Mouse (Mus musculus): ENCODE results near the gene Cabp2. TPM values are rescaled to one million over a fixed set of nuclear protein-coding genes. Genes with fewer than 3 reads are reported as not detected.

The Cabp2 gene
- polyA plus RNA-seq, 1 experiment from 2014 or later: not detected

- no peak overlapping the region for H3K27ac ChIP-seq (ENCODE audit: low read length)
- no peak overlapping the region for H3K4me2 ChIP-seq (ENCODE audit: low read length)
- H3K9ac ChIP-seq (replicated peaks; ENCODE audit: low read depth, low read length): no peak overlapping the region
- 80% methylated on average over 5 of the region's 5 CpGs for WGBS
- no peak overlapping the region for H3K4me3 ChIP-seq (replicated peaks; ENCODE audit: low read length)
- H3K36me3 ChIP-seq (ENCODE audit: control insufficient read depth, insufficient read depth): peaks cover 16% of the 10 kb centered on the region
- H3K4me1 ChIP-seq (replicated peaks; ENCODE audit: control insufficient read depth, insufficient read depth, low read length): no peaks in the 10 kb centered on the region; the same call in 1 of the 2 replicates
- H3K27me3 ChIP-seq (replicated peaks; ENCODE audit: control insufficient read depth, insufficient read depth, low read length): no peaks in the 10 kb centered on the region
- H3K9me3 ChIP-seq (ENCODE audit: control insufficient read depth, low read length): no peaks in the 10 kb centered on the region
- no peak for ATAC-seq
Measured at GRCm38 (mm10) chr19:4113806-4114230, 32.4 kb downstream of the Cabp2 start.

GRCm38 (mm10) chr19:4114551-4114950, 33.2 kb downstream of the Cabp2 start:
- ATAC-seq: no peak
- peaks cover 16% of the 10 kb centered on the region for H3K36me3 ChIP-seq (ENCODE audit: control insufficient read depth, insufficient read depth)
- H3K9me3 ChIP-seq (ENCODE audit: control insufficient read depth, low read length): no peaks in the 10 kb centered on the region
- H3K4me1 ChIP-seq (replicated peaks; ENCODE audit: control insufficient read depth, insufficient read depth, low read length): no peaks in the 10 kb centered on the region; the same call in 1 of the 2 replicates
- no peak overlapping the region for H3K4me3 ChIP-seq (replicated peaks; ENCODE audit: low read length)
- 94% methylated on average over 10 of the region's 10 CpGs for WGBS
- no peak overlapping the region for H3K27ac ChIP-seq (ENCODE audit: low read length)
- H3K9ac ChIP-seq (replicated peaks; ENCODE audit: low read depth, low read length): no peak overlapping the region
- H3K4me2 ChIP-seq (ENCODE audit: low read length): no peak overlapping the region
- no peaks in the 10 kb centered on the region for H3K27me3 ChIP-seq (replicated peaks; ENCODE audit: control insufficient read depth, insufficient read depth, low read length)

- Histone ChIP-seq H3K36me3 (ENCODE audit: control insufficient read depth, insufficient read depth) (peaks cover 16% of the 10 kb centered on the region), H3K4me2 (ENCODE audit: low read length) (no peak overlapping the region), H3K9ac (replicated peaks; ENCODE audit: low read depth, low read length) (no peak overlapping the region), H3K4me3 (replicated peaks; ENCODE audit: low read length) (no peak overlapping the region), H3K27ac (ENCODE audit: low read length) (no peak overlapping the region), H3K4me1 (replicated peaks; ENCODE audit: control insufficient read depth, insufficient read depth, low read length) (no peaks in the 10 kb centered on the region; the same call in 1 of the 2 replicates), H3K9me3 (ENCODE audit: control insufficient read depth, low read length) (no peaks in the 10 kb centered on the region), H3K27me3 (replicated peaks; ENCODE audit: control insufficient read depth, insufficient read depth, low read length) (no peaks in the 10 kb centered on the region)
- 92% methylated on average over 10 of the region's 10 CpGs for WGBS
- no peak for ATAC-seq
Measured at GRCm38 (mm10) chr19:4115144-4115543, 33.8 kb downstream of the Cabp2 start.

- H3K27me3 ChIP-seq (replicated peaks; ENCODE audit: control insufficient read depth, insufficient read depth, low read length): no peaks in the 10 kb centered on the region
- no peak overlapping the region for H3K27ac ChIP-seq (ENCODE audit: low read length)
- peaks cover 16% of the 10 kb centered on the region for H3K36me3 ChIP-seq (ENCODE audit: control insufficient read depth, insufficient read depth)
- peaks cover 5% of the 10 kb centered on the region; the same call in 1 of the 2 replicates for H3K4me1 ChIP-seq (replicated peaks; ENCODE audit: control insufficient read depth, insufficient read depth, low read length)
- WGBS: 84% methylated on average over 11 of the region's 11 CpGs
- H3K4me2 ChIP-seq (ENCODE audit: low read length): no peak overlapping the region
- H3K4me3 ChIP-seq (replicated peaks; ENCODE audit: low read length): no peak overlapping the region
- no peaks in the 10 kb centered on the region for H3K9me3 ChIP-seq (ENCODE audit: control insufficient read depth, low read length)
- no peak for ATAC-seq
- no peak overlapping the region for H3K9ac ChIP-seq (replicated peaks; ENCODE audit: low read depth, low read length)
Measured at GRCm38 (mm10) chr19:4115816-4116215, 34.4 kb downstream of the Cabp2 start.

GRCm38 (mm10) chr19:4117006-4117405, 35.6 kb downstream of the Cabp2 start:
- Histone ChIP-seq H3K9ac (replicated peaks; ENCODE audit: low read depth, low read length) (no peak overlapping the region), H3K27me3 (replicated peaks; ENCODE audit: control insufficient read depth, insufficient read depth, low read length) (no peaks in the 10 kb centered on the region), H3K9me3 (ENCODE audit: control insufficient read depth, low read length) (no peaks in the 10 kb centered on the region), H3K27ac (ENCODE audit: low read length) (no peak overlapping the region), H3K4me1 (replicated peaks; ENCODE audit: control insufficient read depth, insufficient read depth, low read length) (peaks cover 5% of the 10 kb centered on the region; the same call in 1 of the 2 replicates), H3K4me2 (ENCODE audit: low read length) (no peak overlapping the region), H3K36me3 (ENCODE audit: control insufficient read depth, insufficient read depth) (peaks cover 16% of the 10 kb centered on the region), H3K4me3 (replicated peaks; ENCODE audit: low read length) (no peak overlapping the region)
- ATAC-seq: no peak
- WGBS: 96% methylated on average over 7 of the region's 7 CpGs

- ATAC-seq: no peak
- WGBS: 93% methylated on average over 2 of the region's 2 CpGs
Measured at GRCm38 (mm10) chr19:4118350-4118749, 37.0 kb downstream of the Cabp2 start.

GRCm38 (mm10) chr19:4119716-4120487, 38.5 kb downstream of the Cabp2 start:
- ATAC-seq: no peak
- no peak overlapping the region for H3K27ac ChIP-seq (ENCODE audit: low read length)
- no peaks in the 10 kb centered on the region for H3K27me3 ChIP-seq (replicated peaks; ENCODE audit: control insufficient read depth, insufficient read depth, low read length)
- 90% methylated on average over 6 of the region's 6 CpGs for WGBS
- no peak overlapping the region for H3K9ac ChIP-seq (replicated peaks; ENCODE audit: low read depth, low read length)
- no peaks in the 10 kb centered on the region for H3K9me3 ChIP-seq (ENCODE audit: control insufficient read depth, low read length)
- no peak overlapping the region for H3K4me3 ChIP-seq (replicated peaks; ENCODE audit: low read length)
- H3K4me1 ChIP-seq (replicated peaks; ENCODE audit: control insufficient read depth, insufficient read depth, low read length): peaks cover 5% of the 10 kb centered on the region; the same call in 1 of the 2 replicates
- peaks cover 7% of the 10 kb centered on the region for H3K36me3 ChIP-seq (ENCODE audit: control insufficient read depth, insufficient read depth)
- no peak overlapping the region; the same call in 1 of the 2 replicates for H3K4me2 ChIP-seq (ENCODE audit: low read length)

More at GRCm38 (mm10) chr19:4118350-4118749, 37.0 kb downstream of the Cabp2 start:
- Histone ChIP-seq H3K4me2 (ENCODE audit: low read length) (no peak overlapping the region), H3K9ac (replicated peaks; ENCODE audit: low read depth, low read length) (no peak overlapping the region), H3K27me3 (replicated peaks; ENCODE audit: control insufficient read depth, insufficient read depth, low read length) (no peaks in the 10 kb centered on the region), H3K4me1 (replicated peaks; ENCODE audit: control insufficient read depth, insufficient read depth, low read length) (peaks cover 5% of the 10 kb centered on the region; the same call in 1 of the 2 replicates), H3K4me3 (replicated peaks; ENCODE audit: low read length) (no peak overlapping the region), H3K36me3 (ENCODE audit: control insufficient read depth, insufficient read depth) (peaks cover 14% of the 10 kb centered on the region), H3K9me3 (ENCODE audit: control insufficient read depth, low read length) (no peaks in the 10 kb centered on the region), H3K27ac (ENCODE audit: low read length) (no peak overlapping the region)

GRCm38 (mm10) chr19:4120496-4120895, 39.1 kb downstream of the Cabp2 start:
- peaks cover 5% of the 10 kb centered on the region for H3K36me3 ChIP-seq (ENCODE audit: control insufficient read depth, insufficient read depth)
- WGBS: 95% methylated on average over 2 of the region's 2 CpGs
- peak overlapping the region; percentile 56 for H3K4me2 ChIP-seq (ENCODE audit: low read length)
- H3K27ac ChIP-seq (ENCODE audit: low read length): no peak overlapping the region
- peak overlapping the region; percentile 58 for H3K4me3 ChIP-seq (replicated peaks; ENCODE audit: low read length)
- no peak overlapping the region for H3K9ac ChIP-seq (replicated peaks; ENCODE audit: low read depth, low read length)
- H3K4me1 ChIP-seq (replicated peaks; ENCODE audit: control insufficient read depth, insufficient read depth, low read length): peaks cover 7% of the 10 kb centered on the region
- no peaks in the 10 kb centered on the region for H3K27me3 ChIP-seq (replicated peaks; ENCODE audit: control insufficient read depth, insufficient read depth, low read length)
- no peak for ATAC-seq
- H3K9me3 ChIP-seq (ENCODE audit: control insufficient read depth, low read length): no peaks in the 10 kb centered on the region

GRCm38 (mm10) chr19:4121097-4121805, 39.9 kb downstream of the Cabp2 start:
- ATAC-seq: peak; percentile 80
- peaks cover 7% of the 10 kb centered on the region for H3K4me1 ChIP-seq (replicated peaks; ENCODE audit: control insufficient read depth, insufficient read depth, low read length)
- H3K27ac ChIP-seq (ENCODE audit: low read length): peak overlapping the region; percentile 84
- peak overlapping the region; percentile 56 for H3K4me2 ChIP-seq (ENCODE audit: low read length)
- H3K27me3 ChIP-seq (replicated peaks; ENCODE audit: control insufficient read depth, insufficient read depth, low read length): no peaks in the 10 kb centered on the region
- peak overlapping the region; percentile 58 for H3K4me3 ChIP-seq (replicated peaks; ENCODE audit: low read length)
- H3K9ac ChIP-seq (replicated peaks; ENCODE audit: low read depth, low read length): peak overlapping the region; percentile 68
- H3K36me3 ChIP-seq (ENCODE audit: control insufficient read depth, insufficient read depth): no peaks in the 10 kb centered on the region
- H3K9me3 ChIP-seq (ENCODE audit: control insufficient read depth, low read length): no peaks in the 10 kb centered on the region
- WGBS: 2% methylated on average over 38 of the region's 38 CpGs
